Mouse (Mus musculus) ES-E14 (cell line): ENCODE data around the gene Map2k5. TPM values are rescaled to one million over a fixed set of nuclear protein-coding genes. Genes with fewer than 3 reads are reported as not detected.

Source experiments
- DNase-seq: peaks from one replicate; pipeline ENCODE4 v3.0.0-alpha.2; 2013; ENCODE audit warnings: low read depth, low spot score
- H3K27ac ChIP-seq: 2 replicates; pipeline ENCODE4 v1.5.1; 2012; ENCODE audit warnings: low read depth, mild to moderate bottlenecking, low read length, moderate library complexity, mixed read lengths; ENCODE audit not compliant: poor library complexity, insufficient read depth, severe bottlenecking
- H3K36me3 ChIP-seq: 2 replicates; pipeline ENCODE4 v1.6.1; 2012; ENCODE audit warnings: mild to moderate bottlenecking, low read length, moderate library complexity, mixed read lengths; ENCODE audit not compliant: control insufficient read depth, poor library complexity, insufficient read depth, severe bottlenecking
- H3K4me1 ChIP-seq, 2 experiments: fragments of 150-350 bp in 1 of 2; sonication (generic) in 1 of 2; 2 replicates each; pipeline ENCODE4 v1.6.1; 2012; ENCODE audit warnings: low read length in 2 of 2, mild to moderate bottlenecking in 1 of 2, mixed read lengths in 1 of 2; ENCODE audit not compliant: control insufficient read depth in 2 of 2, insufficient read depth in 2 of 2, poor library complexity in 1 of 2
- H3K4me3 ChIP-seq, 2 experiments: fragments of 150-350 bp in 1 of 2; sonication (generic) in 1 of 2; 2 replicates each; pipeline ENCODE4 v1.5.1; 2012; ENCODE audit warnings: low read length in 2 of 2, low read depth in 1 of 2, mild to moderate bottlenecking in 1 of 2, mixed read lengths in 1 of 2; ENCODE audit not compliant: insufficient read depth in 1 of 2, poor library complexity in 1 of 2, severe bottlenecking in 1 of 2
- H3K9ac ChIP-seq: 2 replicates; pipeline ENCODE4 v1.6.1; 2012; ENCODE audit warnings: low read depth, mild to moderate bottlenecking, low read length, mixed read lengths; ENCODE audit not compliant: poor library complexity, insufficient read depth, severe bottlenecking
- H3K9me3 ChIP-seq: fragments of 150-350 bp; sonication (generic); 2 replicates; pipeline ENCODE4 v1.6.1; 2012; ENCODE audit warnings: low read depth, mild to moderate bottlenecking, low read length; ENCODE audit not compliant: control insufficient read depth, insufficient read depth
- CHD2 ChIP-seq: IDR thresholded peaks from 2 replicates; pipeline ENCODE4 v1.6.1; 2014; ENCODE audit warnings: mild to moderate bottlenecking, low read depth, low read length, inconsistent platforms
- HCFC1 ChIP-seq: IDR thresholded peaks from 2 replicates; pipeline ENCODE4 v1.6.1; 2012; ENCODE audit warnings: low read length, inconsistent platforms, borderline replicate concordance; ENCODE audit not compliant: insufficient read depth
- MAFK ChIP-seq: IDR thresholded peaks from 2 replicates; pipeline ENCODE4 v1.6.1; 2014; ENCODE audit warnings: mild to moderate bottlenecking, low read depth, low read length, inconsistent platforms; ENCODE audit not compliant: insufficient read depth
- ZC3H11A ChIP-seq: IDR thresholded peaks from 2 replicates; pipeline ENCODE4 v1.6.1; 2012; ENCODE audit warnings: low read depth, mild to moderate bottlenecking, inconsistent platforms, low read length, borderline replicate concordance
- ZNF384 ChIP-seq: IDR thresholded peaks from 2 replicates; pipeline ENCODE4 v1.6.1; 2012; ENCODE audit warnings: low read depth, low read length, inconsistent platforms
- in situ Hi-C, 2 experiments: fragments of 600-800 bp; cut with MboI; formaldehyde crosslinking; loops; one replicate each; pipeline ENCODE4 v1.15.1; 2025; ENCODE audit warnings: low sequenced_read_pairs in 2 of 2, inconsistent platforms in 1 of 2; ENCODE audit not compliant: unreplicated experiment in 2 of 2
- total RNA-seq: library from RNA; depleted of rRNA; stranded (reverse); fragments of 300-350 nt; gene quantifications from 2 replicates; pipeline ENCODE4 v1.2.3, GENCODE M21; 2012

Gene Map2k5
- total RNA-seq, 1 experiment, result 8.3 TPM

- H3K27ac ChIP-seq, result no peak overlapping the region
- no peak overlapping the region for H3K9ac ChIP-seq
- no peaks in the 10 kb centered on the region for H3K36me3 ChIP-seq
- DNase-seq, result no peak
- H3K9me3 ChIP-seq, result no peaks in the 10 kb centered on the region
- TF ChIP-seq MAFK (no peak), ZNF384 (no peak), ZC3H11A (no peak), HCFC1 (no peak), CHD2 (no peak)
- in situ Hi-C loops, result no loop called here
- H3K4me3 ChIP-seq, result no peak overlapping the region
- H3K4me1 ChIP-seq, result peaks cover 2 to 6% of the 10 kb centered on the region in 2 experiments; a peak in 1 of 4 replicates
Observed at GRCm38 (mm10) chr9:63201376-63202323, 176.1 kb downstream of the Map2k5 start.

DNA sequence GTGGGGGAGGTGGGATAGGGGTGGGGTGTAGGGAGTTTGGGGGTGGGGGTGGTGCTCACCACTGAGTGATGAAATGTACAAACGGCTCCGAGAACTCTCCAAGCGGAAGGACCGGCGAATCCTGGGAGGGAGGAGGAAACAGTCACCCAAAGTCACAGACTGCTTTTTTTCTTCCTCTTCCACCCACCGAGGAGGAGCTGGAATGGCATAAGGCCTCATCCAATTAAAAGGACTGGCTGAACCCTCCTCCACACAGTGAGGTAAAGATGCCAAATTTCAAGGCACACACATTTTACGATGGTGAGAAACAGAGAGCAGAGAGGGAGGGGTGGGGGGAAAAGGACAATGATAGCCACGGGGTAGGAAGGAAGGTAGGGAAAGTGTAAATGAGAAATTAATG, 180.4 kb downstream of the Map2k5 start:
- Histone ChIP-seq H3K9me3 (no peaks in the 10 kb centered on the region), H3K4me3 (no peak overlapping the region), H3K36me3 (no peaks in the 10 kb centered on the region), H3K4me1 (peaks cover 0 to 7% of the 10 kb centered on the region in 2 experiments; a peak in 1 of 4 replicates), H3K9ac (no peak overlapping the region), H3K27ac (no peak overlapping the region)
- DNase-seq, result no peak
- in situ Hi-C loops, result no loop called here
- no peak for TF ChIP-seq HCFC1
- TF ChIP-seq ZNF384, result no peak
- TF ChIP-seq CHD2, result no peak

GRCm38 (mm10) chr9:63196114-63196682, 181.5 kb downstream of the Map2k5 start:
- H3K9me3 ChIP-seq, result no peaks in the 10 kb centered on the region
- in situ Hi-C loops, result no loop called here
- no peak for DNase-seq
- no peak overlapping the region for H3K9ac ChIP-seq
- TF ChIP-seq HCFC1 (no peak), CHD2 (no peak), ZC3H11A (no peak), ZNF384 (no peak), MAFK (no peak)
- peaks cover 0 to 7% of the 10 kb centered on the region in 2 experiments; a peak in 1 of 4 replicates for H3K4me1 ChIP-seq
- no peaks in the 10 kb centered on the region for H3K36me3 ChIP-seq
- H3K27ac ChIP-seq, result no peak overlapping the region
- no peak overlapping the region for H3K4me3 ChIP-seq

GRCm38 (mm10) chr9:63195523-63195922, 182.2 kb downstream of the Map2k5 start:
- Histone ChIP-seq H3K27ac (no peak overlapping the region), H3K4me1 (peaks cover 0 to 7% of the 10 kb centered on the region in 2 experiments; a peak in 1 of 4 replicates), H3K4me3 (no peak overlapping the region), H3K9me3 (no peaks in the 10 kb centered on the region), H3K36me3 (no peaks in the 10 kb centered on the region), H3K9ac (no peak overlapping the region)
- in situ Hi-C loops, result no loop called here
- DNase-seq, result no peak
- no peak for TF ChIP-seq CHD2
- no peak for TF ChIP-seq MAFK
- no peak for TF ChIP-seq ZNF384
- TF ChIP-seq ZC3H11A, result no peak
- no peak for TF ChIP-seq HCFC1
